9 mouse cellular contexts compared by ENCODE assay signal in genomic region chr6:39848766-39849165, GRCm38 (mm10). TPM values are rescaled to one million over a fixed set of nuclear protein-coding genes. Genes with fewer than 3 reads are reported as not detected.
DNase-seq lines count a peak whose midpoint lies in the region; ATAC-seq and TF ChIP-seq lines count a peak whose summit lies in the region.
"Had no signal": no experiment of that assay in that cellular context is flagged by ENCODE, and none has a peak within 500 bp of the region (broad histone marks: within the 10 kb centered on the region; RNA-seq: fewer than 3 reads in every experiment).

No protein-coding gene starts in this region.

- no peak overlapping the region for H3K4me3 ChIP-seq in CH12.LX (replicated peaks in 1 of 3; ENCODE audit: low read depth in 2 of 3, low read length in 2 of 3, poor library complexity in 1 of 3)
- H3K4me3 ChIP-seq in G1E (ENCODE audit: low read depth, low read length), result no peak overlapping the region
- no peak overlapping the region for H3K4me3 ChIP-seq in embryonic facial prominence, embryonic 11.5 days (ENCODE audit: low read depth, low read length)

- no peaks in the 10 kb centered on the region for H3K9me3 ChIP-seq in CH12.LX (replicated peaks; ENCODE audit: low read length)
- no peaks in the 10 kb centered on the region for H3K9me3 ChIP-seq in G1E (replicated peaks)
- H3K9me3 ChIP-seq in embryonic facial prominence, embryonic 11.5 days (replicated peaks; ENCODE audit: control insufficient read depth, low read length), result no peaks in the 10 kb centered on the region

- peaks cover 18 to 39% of the 10 kb centered on the region in 2 experiments for H3K4me1 ChIP-seq in CH12.LX (ENCODE audit: control insufficient read depth in 1 of 2, insufficient read depth in 2 of 2)
- no peaks in the 10 kb centered on the region for H3K4me1 ChIP-seq in G1E (ENCODE audit: insufficient read depth, low read depth, low read length)
- no peaks in the 10 kb centered on the region for H3K4me1 ChIP-seq in embryonic facial prominence, embryonic 11.5 days (ENCODE audit: control insufficient read depth, insufficient read depth, low read length)

- TF ChIP-seq POLR2A in CH12.LX (IDR thresholded peaks at IDR 0.05; ENCODE audit: low read depth, low read length), result no peak

- intact Hi-C loops in left cerebral cortex, postnatal 10 days (cut with DNase I), result no loop called here

- H3K27ac ChIP-seq in CH12.LX (ENCODE audit: insufficient read depth, low read depth), result no peak overlapping the region
- no peak overlapping the region for H3K27ac ChIP-seq in embryonic facial prominence, embryonic 11.5 days (replicated peaks; ENCODE audit: low read depth, low read length)

- in situ Hi-C loops in CH12.LX (cut with MboI; ENCODE audit: low pct_ligation_motif_present, low pct_unique_long_range_greater_than_20kb, low sequenced_read_pairs), result no loop called here

- H3K27me3 ChIP-seq in CH12.LX (replicated peaks) (no peaks in the 10 kb centered on the region), G1E (ENCODE audit: insufficient read depth, low read length) (no peaks in the 10 kb centered on the region)
- H3K27me3 ChIP-seq in embryonic facial prominence, embryonic 11.5 days (ENCODE audit: control insufficient read depth, insufficient read depth, low read length), result no peaks in the 10 kb centered on the region

- peak; percentile 47 for TF ChIP-seq RAD21 in CH12.LX (IDR thresholded peaks at IDR 0.05; ENCODE audit: low read depth, low read length)

- TF ChIP-seq EP300 in CH12.LX (IDR thresholded peaks at IDR 0.05; ENCODE audit: low read length), result no peak

- H3K79me2 ChIP-seq in CH12.LX (replicated peaks; ENCODE audit: control insufficient read depth, extremely low read depth, insufficient read depth, poor library complexity, severe bottlenecking), result no peaks in the 10 kb centered on the region

- no peaks in the 10 kb centered on the region for H3K36me3 ChIP-seq in CH12.LX (replicated peaks in 1 of 2; ENCODE audit: control insufficient read depth in 1 of 2, insufficient read depth in 1 of 2, low read length in 1 of 2)
- no peaks in the 10 kb centered on the region for H3K36me3 ChIP-seq in G1E (replicated peaks)
- H3K36me3 ChIP-seq in embryonic facial prominence, embryonic 11.5 days (replicated peaks; ENCODE audit: control insufficient read depth, insufficient read depth, low read depth, low read length), result no peaks in the 10 kb centered on the region

- H3K4me2 ChIP-seq in CH12.LX (ENCODE audit: insufficient read depth, low read depth, poor library complexity, severe bottlenecking), result no peak overlapping the region
- H3K4me2 ChIP-seq in embryonic facial prominence, embryonic 11.5 days (ENCODE audit: low read depth, low read length), result no peak overlapping the region
- H3K4me2 ChIP-seq: heart, embryonic 11.5 days had no signal

- no peak overlapping the region for H3K9ac ChIP-seq in CH12.LX (ENCODE audit: insufficient read depth, low read depth)
- H3K9ac ChIP-seq in embryonic facial prominence, embryonic 11.5 days (replicated peaks; ENCODE audit: low read length), result no peak overlapping the region

- peak; percentile 2 for DNase-seq in kidney, postnatal 14 days
- DNase-seq in kidney, adult 8-10 months, result no peak
- peak; percentile 52 for DNase-seq in CH12.LX (ENCODE audit: extremely low read depth)
- DNase-seq in G1E (ENCODE audit: low spot score), result peak; percentile 14
- DNase-seq in embryonic facial prominence, embryonic 11.5 days (ENCODE audit: low spot score), result peak; percentile 29
- DNase-seq in urinary bladder, adult 2 months (ENCODE audit: low spot score), result no peak
- DNase-seq in left cerebral cortex, adult 11 months (ENCODE audit: low spot score), result no peak
- DNase-seq in left cerebral cortex, postnatal 10 days (ENCODE audit: extremely low spot score in 1 of 2, low spot score in 2 of 2), result no peak

- WGBS in embryonic facial prominence, embryonic 11.5 days, result 31% methylated on average over 7 of the region's 7 CpGs

- dilution Hi-C loops in CH12.LX (cut with MboI; ENCODE audit: extremely low pct_ligation_motif_present, extremely low pct_unique_long_range_greater_than_20kb, low sequenced_read_pairs), result no loop called here

- no peak for ATAC-seq in G1E (ENCODE audit: extremely low read depth, insufficient number of reproducible peaks, low FRiP score, poor library complexity, severe bottlenecking)
- no peak for ATAC-seq in embryonic facial prominence, embryonic 11.5 days (replicated peaks; ENCODE audit: insufficient number of reproducible peaks, low FRiP score, low TSS enrichment, low read depth)

- TF ChIP-seq CTCF in CH12.LX (conservative IDR thresholded peaks at IDR 0.05 in 1 of 2, IDR thresholded peaks at IDR 0.05 in 1 of 2; ENCODE audit: low read depth in 2 of 2, low read length in 2 of 2), result peak; percentile 67 to 71
- TF ChIP-seq CTCF in G1E (IDR thresholded peaks at IDR 0.05; ENCODE audit: low read depth, low read length), result peak; percentile 35; the same call in 1 of the 2 replicates

TF ChIP-seq in CH12.LX, 34 proteins besides CTCF, POLR2A, EP300 and RAD21:
- no peak for TF ChIP-seq JUND (conservative IDR thresholded peaks at IDR 0.05; ENCODE audit: low read depth, low read length)
- peak; percentile 33 for TF ChIP-seq SMC3 (IDR thresholded peaks at IDR 0.05; ENCODE audit: low read depth, low read length)
- no peak for TF ChIP-seq ZNF384 (IDR thresholded peaks at IDR 0.05; ENCODE audit: low read depth, low read length)
- TF ChIP-seq RCOR1 (conservative IDR thresholded peaks at IDR 0.05; ENCODE audit: low read depth, low read length), result no peak
- no peak for TF ChIP-seq HCFC1 (IDR thresholded peaks at IDR 0.05; ENCODE audit: low read depth, low read length)
- no peak for TF ChIP-seq ELF1 (IDR thresholded peaks at IDR 0.05; ENCODE audit: low read depth, low read length)
- no peak for TF ChIP-seq E2F4 (IDR thresholded peaks at IDR 0.05; ENCODE audit: insufficient replicate concordance, low read depth, low read length)
- TF ChIP-seq POLR2AphosphoS2 (IDR thresholded peaks at IDR 0.05; ENCODE audit: low read depth, low read length), result no peak
- no peak for TF ChIP-seq CHD2 (IDR thresholded peaks at IDR 0.05; ENCODE audit: low read length)
- TF ChIP-seq MEF2A (IDR thresholded peaks at IDR 0.05; ENCODE audit: borderline replicate concordance, low read depth, low read length), result no peak
- TF ChIP-seq NELFE (IDR thresholded peaks at IDR 0.05; ENCODE audit: low read depth, low read length), result no peak
- TF ChIP-seq ZMIZ1 (IDR thresholded peaks at IDR 0.05; ENCODE audit: low read depth, low read length), result no peak
- peak; percentile 18; the same call in 1 of the 2 replicates for TF ChIP-seq BHLHE40 (IDR thresholded peaks at IDR 0.05; ENCODE audit: low read depth, low read length)
- TF ChIP-seq ZKSCAN1 (IDR thresholded peaks at IDR 0.05; ENCODE audit: borderline replicate concordance, low read depth, low read length), result no peak
- TF ChIP-seq TBP (conservative IDR thresholded peaks at IDR 0.05; ENCODE audit: low read depth, low read length), result no peak

RNA-seq across cellular contexts. Expression of gene Tmem178b, which starts 24.3 kb away (rescaled TPM):
- total RNA-seq in CH12.LX (2012; rRNA removed) (not detected in 2 replicates), CH12.LX (2014; rRNA removed) (not detected in 2 replicates), G1E (2014; fragmentation: Nextera tagmentation) (not detected in 2 replicates), G1E (2017) (0.12 and 0.16 TPM in 2 replicates)
- polyA plus RNA-seq in CH12.LX (2012; ENCODE audit: insufficient read length, low read depth) (not detected in 2 replicates), G1E (2012) (not detected in 2 replicates)
- polyA plus RNA-seq in embryonic facial prominence, embryonic 11.5 days (2014; fragmentation: Nextera tagmentation; extraction: Ambion mirVana), result 1.7 and 2.8 TPM in 2 replicates
- 0.70 and 1.1 TPM in 2 replicates for polyA plus RNA-seq in urinary bladder, adult 2 months (2012; rRNA removed)
- total RNA-seq in left cerebral cortex, postnatal 10 days (2021), result 100 to 1,000 TPM; 408 to 421 TPM

RNA-seq across cellular contexts. Expression of gene Mrps33, which starts 38.0 kb away (rescaled TPM):
- total RNA-seq in CH12.LX (2012; rRNA removed) (138 and 142 TPM in 2 replicates), CH12.LX (2014; rRNA removed) (342 and 346 TPM in 2 replicates), G1E (2014; fragmentation: Nextera tagmentation) (40.6 and 42.7 TPM in 2 replicates), G1E (2017) (71.5 and 75.4 TPM in 2 replicates)
- polyA plus RNA-seq in CH12.LX (2012; ENCODE audit: insufficient read length, low read depth) (166 and 168 TPM in 2 replicates), G1E (2012) (6.5 and 8.9 TPM in 2 replicates)
- polyA plus RNA-seq in embryonic facial prominence, embryonic 11.5 days (2014; fragmentation: Nextera tagmentation; extraction: Ambion mirVana), result 227 and 244 TPM in 2 replicates
- polyA plus RNA-seq in urinary bladder, adult 2 months (2012; rRNA removed), result 145 and 195 TPM in 2 replicates
- total RNA-seq in left cerebral cortex, postnatal 10 days (2021), result 100 to 1,000 TPM in 1 of 2 experiments, 10 to 100 TPM in 1; 92.6 to 107 TPM

Comparison
In these comparisons a context has a peak if more than half of its experiments do, and no peak if none do; other contexts are left out.
1. DNase-seq: peak in kidney, postnatal 14 days (single experiment), CH12.LX (single experiment), G1E (single experiment) and embryonic facial prominence, embryonic 11.5 days (single experiment); none in kidney, adult 8-10 months (0 of 2), urinary bladder, adult 2 months (single experiment), left cerebral cortex, adult 11 months (single experiment) and left cerebral cortex, postnatal 10 days (0 of 2).
2. RNA of gene Mrps33, which starts 38.0 kb away (polyA plus RNA-seq): 227 to 244 TPM in embryonic facial prominence, embryonic 11.5 days, 145 to 195 TPM in urinary bladder, adult 2 months and 166 to 168 TPM in CH12.LX; 6.5 to 8.9 TPM in G1E; every median in the first group is over 10 times any median in the second.